Mouse (Mus musculus) T-helper 1 cell (primary cell): ENCODE data around the gene Mcoln1.

ENCODE experiments used
- in situ Hi-C: fragments of 300-600 bp; cut with MboI, MseI; formaldehyde crosslinking; loops from one replicate; pipeline ENCODE4 v1.15.1; 2025; ENCODE audit warnings: high pct_unique_total_duplicates

The Mcoln1 gene

DNA sequence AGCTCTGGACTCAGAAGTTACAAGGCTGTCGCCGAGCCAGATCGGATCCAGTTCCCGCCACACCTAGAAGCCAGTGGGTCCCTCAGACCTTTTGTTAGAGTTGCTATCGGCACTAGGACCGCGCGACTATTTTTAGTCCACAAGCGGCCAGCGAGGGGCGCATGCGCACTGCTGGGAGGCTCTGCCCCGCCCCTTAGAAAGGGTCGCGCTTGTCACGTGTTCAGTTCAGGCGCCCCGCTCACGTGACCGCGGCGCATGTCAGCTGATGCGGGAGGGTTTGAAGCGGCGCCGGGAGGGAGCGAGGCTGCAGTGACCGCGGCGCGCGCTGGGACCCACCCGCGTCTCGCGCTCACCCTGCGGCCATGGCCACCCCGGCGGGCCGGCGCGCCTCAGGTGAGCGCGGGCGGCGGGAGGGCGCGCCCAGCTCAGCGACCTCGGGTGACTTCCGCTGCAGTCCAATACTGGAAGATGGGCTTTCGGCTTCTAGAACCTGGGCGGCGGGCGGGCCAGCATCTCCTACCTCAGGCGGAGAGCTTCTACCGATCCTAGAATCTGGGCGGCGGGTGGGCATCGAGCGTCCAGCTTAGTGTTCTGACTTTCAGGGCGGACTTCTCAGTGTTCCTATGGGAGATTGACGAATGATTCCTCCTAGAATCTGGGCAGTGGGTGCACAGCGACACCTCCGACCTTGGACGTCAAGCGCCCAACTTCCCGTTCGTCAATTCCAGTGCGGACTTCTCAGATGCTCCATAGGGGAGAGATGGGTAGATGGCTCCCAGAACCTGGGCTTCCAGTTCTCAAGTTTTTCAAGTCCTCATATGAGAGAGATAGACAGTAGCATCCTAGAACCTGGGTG is at the start of gene Mcoln1:
Gene Mcoln1, plus strand, starts transcription at position 223 of the 856 bp plus-strand sequence.
- in situ Hi-C loops: no loop called here

- in situ Hi-C loops: no loop called here
Observed at GRCm38 (mm10) chr8:3450670-3451069, 49.6 kb upstream of the Mcoln1 start.

GRCm38 (mm10) chr8:3451992-3452391 is 48.3 kb upstream of the Mcoln1 start:
- in situ Hi-C loops: no loop called here

DNA sequence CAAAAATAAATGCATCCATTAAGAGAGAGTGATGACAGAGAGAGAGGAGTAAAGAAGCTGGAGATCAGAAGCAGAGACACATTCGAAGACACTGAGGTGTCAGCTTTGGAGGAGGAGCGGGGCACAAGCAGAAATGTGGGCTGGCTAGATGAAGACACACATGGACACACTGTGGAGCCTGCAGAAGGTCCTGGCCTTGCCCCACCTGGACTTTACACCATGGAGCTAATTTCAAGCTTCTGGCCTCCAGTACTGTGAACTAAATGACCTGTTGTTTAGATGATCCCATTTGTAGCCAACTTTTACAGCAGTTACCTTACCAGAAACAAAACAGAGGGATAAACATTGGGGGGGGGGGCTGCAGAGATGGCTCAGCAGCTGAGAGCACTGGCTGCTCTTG is 37.0 kb upstream of the Mcoln1 start:
- in situ Hi-C loops: no loop called here

GRCm38 (mm10) chr8:3464309-3464708 is 35.9 kb upstream of the Mcoln1 start:
- in situ Hi-C loops: no loop called here

- in situ Hi-C loops: loop anchor here (5.0 kb wide), 1 partner anchor 205 kb away; the partner anchor contains the start of gene Fcor
Observed at GRCm38 (mm10) chr8:3467006-3467885, 33.0 kb upstream of the Mcoln1 start, which contains the start of gene Pex11g. TSS of gene Pex11g (minus strand) at chr8:3467680.

- in situ Hi-C loops: loop anchor here (5.0 kb wide), 1 partner anchor 204 kb away; the partner anchor contains the start of gene Fcor
Observed at GRCm38 (mm10) chr8:3467886-3468545, 32.2 kb upstream of the Mcoln1 start.

GRCm38 (mm10) chr8:3468838-3469237 is 31.4 kb upstream of the Mcoln1 start:
- in situ Hi-C loops: loop anchor here (5.0 kb wide), 1 partner anchor 203 kb away; the partner anchor contains the start of gene Fcor

DNA sequence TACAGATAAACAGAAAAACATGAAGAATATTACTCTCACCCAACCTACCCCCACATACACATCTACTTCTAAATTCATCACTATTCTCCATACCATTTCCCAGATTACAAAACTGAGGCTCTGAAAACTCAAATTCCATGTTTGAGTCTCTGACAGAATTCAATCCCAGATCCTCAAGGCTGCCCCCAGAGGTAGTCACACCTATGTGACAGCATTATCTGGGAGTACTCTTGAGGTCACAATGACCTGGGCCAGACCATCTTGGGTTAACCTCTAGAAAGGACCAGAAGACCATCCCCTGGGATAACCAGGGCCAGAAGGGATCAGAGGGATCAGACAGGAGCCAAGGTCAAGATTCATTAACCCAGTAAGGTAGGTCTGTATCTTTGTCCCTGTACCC is 29.7 kb upstream of the Mcoln1 start, which contains the start of gene Tex45:
Gene Tex45, plus strand, starts transcription at position 301 of the 400 bp plus-strand sequence.
- in situ Hi-C loops: no loop called here

GRCm38 (mm10) chr8:3475715-3476429 is 24.4 kb upstream of the Mcoln1 start:
- in situ Hi-C loops: no loop called here

DNA sequence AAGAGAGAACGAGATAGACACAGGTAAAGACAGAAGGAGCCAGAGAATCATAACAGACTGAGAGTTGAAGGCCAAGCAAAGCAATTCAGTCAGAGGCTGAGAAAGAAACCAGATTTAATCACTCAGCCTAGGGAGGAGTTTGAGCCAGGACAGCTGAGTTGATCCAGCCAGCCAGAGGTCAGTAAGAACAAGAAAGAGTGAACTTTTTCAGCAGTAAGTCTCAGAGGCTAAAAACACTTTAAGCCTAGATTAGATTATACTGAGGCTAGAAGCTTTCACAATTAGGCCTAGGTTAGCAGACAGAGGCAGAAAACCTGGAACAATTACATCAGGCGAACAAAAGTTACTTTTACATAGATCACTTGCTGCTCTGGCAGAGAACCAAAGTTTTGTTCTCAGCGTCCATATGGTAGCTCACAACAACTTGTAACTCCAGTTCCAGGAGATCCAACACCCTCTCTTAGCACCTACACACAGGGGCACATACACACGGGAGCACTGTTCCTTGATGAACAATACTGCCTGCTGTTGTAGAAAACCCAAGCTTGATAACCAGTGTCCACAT is 20.0 kb upstream of the Mcoln1 start:
- in situ Hi-C loops: no loop called here

- in situ Hi-C loops: no loop called here
Observed at GRCm38 (mm10) chr8:3481605-3482004, 18.7 kb upstream of the Mcoln1 start.

DNA sequence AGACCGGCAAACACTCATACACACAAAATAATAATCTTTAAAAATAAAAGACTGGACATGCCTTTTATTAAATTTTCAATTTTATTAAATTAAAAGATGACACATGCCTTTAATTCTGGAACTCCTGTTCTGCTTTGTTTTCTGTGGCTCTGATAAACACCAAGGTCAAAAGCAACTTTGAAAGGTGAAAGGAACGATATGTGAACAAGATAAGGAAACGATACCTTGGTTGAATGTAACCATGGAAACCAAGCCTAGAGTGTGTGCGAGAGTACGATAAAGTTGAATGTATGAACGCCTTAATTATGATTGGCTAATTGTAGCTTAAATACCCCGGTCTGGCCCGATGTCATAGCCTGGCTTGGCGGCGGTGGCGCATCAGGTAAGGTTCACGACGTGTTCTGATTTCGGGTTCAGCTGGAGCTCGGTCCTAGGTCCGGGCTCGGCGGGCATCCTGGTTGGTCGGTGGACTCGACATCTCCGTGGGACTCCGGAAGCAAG is 18.0 kb upstream of the Mcoln1 start:
- in situ Hi-C loops: no loop called here

- in situ Hi-C loops: no loop called here
Observed at GRCm38 (mm10) chr8:3483546-3483945, 16.7 kb upstream of the Mcoln1 start.

- in situ Hi-C loops: no loop called here
Observed at GRCm38 (mm10) chr8:3485192-3485591, 15.1 kb upstream of the Mcoln1 start.

- in situ Hi-C loops: no loop called here
Observed at GRCm38 (mm10) chr8:3492901-3493844, 7.1 kb upstream of the Mcoln1 start, which contains the start of gene Zfp358. TSS of gene Zfp358 (plus strand) at chr8:3493138.

- in situ Hi-C loops: no loop called here
Observed at GRCm38 (mm10) chr8:3493845-3494208, 6.4 kb upstream of the Mcoln1 start.

DNA sequence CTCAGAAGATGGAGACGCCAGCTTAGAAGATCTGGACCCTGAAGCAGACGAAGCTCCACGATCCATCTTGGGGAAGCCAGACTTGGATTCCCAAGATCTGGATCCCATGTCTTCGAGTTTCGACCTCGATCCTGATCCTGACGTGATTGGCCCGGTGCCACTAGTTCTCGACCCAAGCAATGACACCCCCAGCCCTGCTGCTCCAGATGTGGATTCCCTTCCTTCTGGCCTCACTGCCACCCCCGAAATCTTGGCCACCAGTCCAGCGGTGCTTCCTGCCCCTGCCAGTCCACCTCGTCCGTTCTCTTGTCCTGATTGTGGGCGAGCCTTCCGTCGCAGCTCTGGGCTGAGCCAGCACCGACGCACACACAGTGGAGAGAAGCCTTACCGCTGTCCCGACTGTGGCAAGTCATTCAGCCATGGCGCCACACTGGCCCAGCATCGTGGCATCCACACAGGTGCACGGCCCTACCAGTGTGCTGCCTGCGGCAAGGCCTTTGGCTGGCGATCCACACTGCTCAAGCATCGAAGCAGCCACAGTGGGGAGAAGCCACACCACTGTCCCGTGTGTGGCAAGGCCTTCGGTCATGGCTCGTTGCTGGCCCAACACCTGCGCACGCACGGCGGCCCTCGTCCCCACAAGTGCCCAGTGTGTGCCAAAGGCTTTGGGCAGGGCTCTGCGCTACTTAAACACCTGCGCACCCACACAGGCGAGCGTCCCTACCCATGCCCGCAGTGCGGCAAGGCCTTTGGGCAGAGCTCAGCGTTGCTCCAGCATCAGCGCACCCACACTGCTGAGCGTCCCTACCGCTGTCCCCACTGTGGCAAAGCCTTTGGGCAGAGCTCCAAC is 4.5 kb upstream of the Mcoln1 start:
- in situ Hi-C loops: no loop called here
